Mouse (Mus musculus) midbrain, embryonic 13.5 days (tissue): Measurements from ENCODE around the gene Cd9. TPM values are rescaled to one million over a fixed set of nuclear protein-coding genes. Genes with fewer than 3 reads are reported as not detected.
A peak's percentile ranks its signal among the peaks of the same experiment; 100 is the strongest.

Experiments
- ATAC-seq: fragments of 200-750 bp; cut with Nextera tagmentation; 2 replicates; pipeline ENCODE4 v1.8.0; 2017; ENCODE audit warnings: mild to moderate bottlenecking, moderate TSS enrichment, moderate library complexity
- H3K27ac ChIP-seq: fragments of 300-500 bp; sonication (generic); 2 replicates; pipeline ENCODE4 v1.5.1; 2015; ENCODE audit warnings: inconsistent platforms, mild to moderate bottlenecking, moderate library complexity
- H3K27me3 ChIP-seq: fragments of 300-500 bp; sonication (generic); 2 replicates; pipeline ENCODE4 v1.6.1; 2015; ENCODE audit warnings: mild to moderate bottlenecking, inconsistent platforms
- H3K36me3 ChIP-seq: fragments of 300-500 bp; sonication (generic); 2 replicates; pipeline ENCODE4 v1.6.1; 2015; ENCODE audit warnings: mild to moderate bottlenecking, inconsistent platforms
- H3K4me1 ChIP-seq: fragments of 300-500 bp; sonication (generic); replicated peaks from 2 replicates; pipeline ENCODE4 v1.6.1; 2015; ENCODE audit warnings: inconsistent platforms
- H3K4me2 ChIP-seq: fragments of 300-500 bp; sonication (generic); replicated peaks from 2 replicates; pipeline ENCODE4 v1.6.1; 2015; ENCODE audit warnings: moderate library complexity, mild to moderate bottlenecking, inconsistent platforms
- H3K4me3 ChIP-seq: fragments of 300-500 bp; sonication (generic); replicated peaks from 2 replicates; pipeline ENCODE4 v1.5.1; 2015; ENCODE audit warnings: mild to moderate bottlenecking, inconsistent platforms
- H3K9ac ChIP-seq: fragments of 300-500 bp; sonication (generic); replicated peaks from 2 replicates; pipeline ENCODE4 v1.6.1; 2015; ENCODE audit warnings: mild to moderate bottlenecking, inconsistent platforms
- H3K9me3 ChIP-seq: fragments of 300-500 bp; sonication (generic); 2 replicates; pipeline ENCODE4 v1.6.1; 2016; ENCODE audit warnings: mild to moderate bottlenecking, inconsistent platforms
- WGBS: fragments of 180-500 bp; shearing (Covaris S2); methylation state at CpG from one replicate; pipeline ENCODE4 v1.1.7; 2015; 5-methylcytosine and 5-hydroxymethylcytosine counted together
- polyA plus RNA-seq: library from polyadenylated mRNA; unstranded; fragments of >200 nt; fragmentation: Nextera tagmentation; extraction: Ambion mirVana; gene quantifications from 2 replicates; pipeline ENCODE4 v1.2.1, GENCODE M21; 2015

Cd9 gene
- polyA plus RNA-seq, 1 experiment from 2014 or later = 36.0 TPM

- Histone ChIP-seq H3K4me1 (peaks cover 16% of the 10 kb centered on the region; the same call in 1 of the 2 replicates), H3K36me3 (no peaks in the 10 kb centered on the region), H3K4me2 (no peak overlapping the region), H3K27ac (no peak overlapping the region), H3K27me3 (no peaks in the 10 kb centered on the region), H3K4me3 (no peak overlapping the region), H3K9ac (no peak overlapping the region), H3K9me3 (no peaks in the 10 kb centered on the region)
- no peak for ATAC-seq
- WGBS = 91% methylated on average over 4 of the region's 4 CpGs
These were observed 25.4 kb downstream of the Cd9 start for GRCm38 (mm10) chr6:125469222-125469621.

GRCm38 (mm10) chr6:125468179-125468960 lies 26.2 kb downstream of the Cd9 start:
- Histone ChIP-seq H3K27ac (no peak overlapping the region), H3K9ac (no peak overlapping the region)

GRCm38 (mm10) chr6:125467301-125467715 lies 27.3 kb downstream of the Cd9 start:
- H3K27me3 ChIP-seq = no peaks in the 10 kb centered on the region
- no peak overlapping the region for H3K9ac ChIP-seq
- peaks cover 16% of the 10 kb centered on the region; the same call in 1 of the 2 replicates for H3K4me1 ChIP-seq
- ATAC-seq = peak; percentile 92
- H3K4me2 ChIP-seq = no peak overlapping the region
- 74% methylated on average over 16 of the region's 16 CpGs for WGBS
- peak overlapping the region; percentile 30 for H3K27ac ChIP-seq
- no peaks in the 10 kb centered on the region for H3K9me3 ChIP-seq
- no peaks in the 10 kb centered on the region for H3K36me3 ChIP-seq
- no peak overlapping the region for H3K4me3 ChIP-seq

More at GRCm38 (mm10) chr6:125468179-125468960, 26.2 kb downstream of the Cd9 start:
- Histone ChIP-seq H3K36me3 (no peaks in the 10 kb centered on the region), H3K4me3 (no peak overlapping the region), H3K9me3 (no peaks in the 10 kb centered on the region), H3K4me2 (no peak overlapping the region), H3K27me3 (no peaks in the 10 kb centered on the region), H3K4me1 (peaks cover 16% of the 10 kb centered on the region; the same call in 1 of the 2 replicates)
- no peak for ATAC-seq
- WGBS = 59% methylated on average over 21 of the region's 21 CpGs

- WGBS = 91% methylated on average over 7 of the region's 7 CpGs
- no peak overlapping the region for H3K27ac ChIP-seq
- no peak overlapping the region for H3K9ac ChIP-seq
- ATAC-seq = no peak
- no peaks in the 10 kb centered on the region for H3K9me3 ChIP-seq
- peaks cover 3% of the 10 kb centered on the region; the same call in 1 of the 2 replicates for H3K4me1 ChIP-seq
- H3K4me3 ChIP-seq = no peak overlapping the region
- H3K4me2 ChIP-seq = no peak overlapping the region
- H3K36me3 ChIP-seq = 0 out of 2 replicates have a peak, but pooled peaks cover 3% of the 10 kb centered on the region
- no peaks in the 10 kb centered on the region for H3K27me3 ChIP-seq
These were observed 32.3 kb downstream of the Cd9 start for GRCm38 (mm10) chr6:125462312-125462711.

GRCm38 (mm10) chr6:125461788-125462187 lies 32.8 kb downstream of the Cd9 start:
- Histone ChIP-seq H3K9ac (no peak overlapping the region), H3K4me2 (no peak overlapping the region), H3K27ac (no peak overlapping the region), H3K27me3 (no peaks in the 10 kb centered on the region), H3K4me1 (no peaks in the 10 kb centered on the region), H3K4me3 (no peak overlapping the region), H3K36me3 (0 out of 2 replicates have a peak, but pooled peaks cover 3% of the 10 kb centered on the region), H3K9me3 (no peaks in the 10 kb centered on the region)
- WGBS = 54% methylated on average over 8 of the region's 8 CpGs
- no peak for ATAC-seq

- no peaks in the 10 kb centered on the region for H3K27me3 ChIP-seq
- H3K4me1 ChIP-seq = no peaks in the 10 kb centered on the region
- H3K4me2 ChIP-seq = no peak overlapping the region
- no peak overlapping the region for H3K27ac ChIP-seq
- H3K4me3 ChIP-seq = no peak overlapping the region
- 89% methylated on average over 7 of the region's 7 CpGs for WGBS
- no peaks in the 10 kb centered on the region for H3K9me3 ChIP-seq
- H3K9ac ChIP-seq = no peak overlapping the region
- ATAC-seq = no peak
- 0 out of 2 replicates have a peak, but pooled peaks cover 3% of the 10 kb centered on the region for H3K36me3 ChIP-seq
These were observed 33.3 kb downstream of the Cd9 start for GRCm38 (mm10) chr6:125461325-125461724.

GRCm38 (mm10) chr6:125460589-125460988 lies 34.0 kb downstream of the Cd9 start:
- 95% methylated on average over 11 of the region's 11 CpGs for WGBS
- Histone ChIP-seq H3K9ac (no peak overlapping the region), H3K36me3 (0 out of 2 replicates have a peak, but pooled peaks cover 3% of the 10 kb centered on the region), H3K4me2 (no peak overlapping the region), H3K9me3 (no peaks in the 10 kb centered on the region), H3K4me1 (peaks cover 6% of the 10 kb centered on the region; the same call in 1 of the 2 replicates), H3K27ac (no peak overlapping the region), H3K4me3 (no peak overlapping the region), H3K27me3 (no peaks in the 10 kb centered on the region)
- no peak for ATAC-seq

GRCm38 (mm10) chr6:125459903-125460302 lies 34.7 kb downstream of the Cd9 start:
- H3K27ac ChIP-seq = no peak overlapping the region
- no peak for ATAC-seq

GRCm38 (mm10) chr6:125455806-125456520 lies 38.6 kb downstream of the Cd9 start:
- no peak overlapping the region for H3K4me2 ChIP-seq
- H3K27ac ChIP-seq = no peak overlapping the region
- H3K9me3 ChIP-seq = no peaks in the 10 kb centered on the region
- H3K4me3 ChIP-seq = no peak overlapping the region
- H3K36me3 ChIP-seq = no peaks in the 10 kb centered on the region
- no peak overlapping the region for H3K9ac ChIP-seq
- H3K4me1 ChIP-seq = peaks cover 10% of the 10 kb centered on the region; the same call in 1 of the 2 replicates
- WGBS = 54% methylated on average over 12 of the region's 12 CpGs
- no peak for ATAC-seq
- H3K27me3 ChIP-seq = no peaks in the 10 kb centered on the region

More at GRCm38 (mm10) chr6:125459903-125460302, 34.7 kb downstream of the Cd9 start:
- Histone ChIP-seq H3K9ac (no peak overlapping the region), H3K4me3 (no peak overlapping the region), H3K4me1 (peaks cover 6% of the 10 kb centered on the region; the same call in 1 of the 2 replicates), H3K36me3 (0 out of 2 replicates have a peak, but pooled peaks cover 3% of the 10 kb centered on the region), H3K4me2 (no peak overlapping the region), H3K27me3 (no peaks in the 10 kb centered on the region), H3K9me3 (no peaks in the 10 kb centered on the region)
- 99% methylated on average over 5 of the region's 5 CpGs for WGBS

- no peaks in the 10 kb centered on the region for H3K9me3 ChIP-seq
- H3K4me3 ChIP-seq = no peak overlapping the region
- peaks cover 10% of the 10 kb centered on the region; the same call in 1 of the 2 replicates for H3K4me1 ChIP-seq
- no peak for ATAC-seq
- H3K27ac ChIP-seq = no peak overlapping the region
- WGBS = 87% methylated on average over 9 of the region's 9 CpGs
- no peaks in the 10 kb centered on the region for H3K27me3 ChIP-seq
- H3K9ac ChIP-seq = no peak overlapping the region
- no peaks in the 10 kb centered on the region for H3K36me3 ChIP-seq
- no peak overlapping the region for H3K4me2 ChIP-seq
These were observed 39.9 kb downstream of the Cd9 start for GRCm38 (mm10) chr6:125454731-125455130.

- peaks cover 10% of the 10 kb centered on the region; the same call in 1 of the 2 replicates for H3K4me1 ChIP-seq
- H3K9me3 ChIP-seq = no peaks in the 10 kb centered on the region
- 41% methylated on average over 5 of the region's 5 CpGs for WGBS
- H3K4me2 ChIP-seq = no peak overlapping the region
- no peak for ATAC-seq
- no peaks in the 10 kb centered on the region for H3K36me3 ChIP-seq
- H3K4me3 ChIP-seq = no peak overlapping the region
- H3K9ac ChIP-seq = no peak overlapping the region
- H3K27me3 ChIP-seq = no peaks in the 10 kb centered on the region
- no peak overlapping the region for H3K27ac ChIP-seq
These were observed 40.3 kb downstream of the Cd9 start for GRCm38 (mm10) chr6:125454299-125454698.

GRCm38 (mm10) chr6:125447660-125448059 lies 46.9 kb downstream of the Cd9 start:
- Histone ChIP-seq H3K9ac (no peak overlapping the region), H3K4me3 (no peak overlapping the region), H3K4me1 (no peaks in the 10 kb centered on the region), H3K27ac (no peak overlapping the region), H3K9me3 (no peaks in the 10 kb centered on the region), H3K4me2 (no peak overlapping the region), H3K27me3 (no peaks in the 10 kb centered on the region), H3K36me3 (no peaks in the 10 kb centered on the region)
- WGBS = 47% methylated on average over 2 of the region's 2 CpGs
- ATAC-seq = no peak
